Mouse (Mus musculus) ES-E14 (cell line): ENCODE results near the gene Tmem274. TPM values are rescaled to one million over a fixed set of nuclear protein-coding genes. Genes with fewer than 3 reads are reported as not detected.

ENCODE experiments used
- DNase-seq: peaks from one replicate; pipeline ENCODE4 v3.0.0-alpha.2; 2013; ENCODE audit warnings: low read depth, low spot score
- H3K27ac ChIP-seq: 2 replicates; pipeline ENCODE4 v1.5.1; 2012; ENCODE audit warnings: low read depth, mild to moderate bottlenecking, low read length, moderate library complexity, mixed read lengths; ENCODE audit not compliant: poor library complexity, insufficient read depth, severe bottlenecking
- H3K36me3 ChIP-seq: 2 replicates; pipeline ENCODE4 v1.6.1; 2012; ENCODE audit warnings: mild to moderate bottlenecking, low read length, moderate library complexity, mixed read lengths; ENCODE audit not compliant: control insufficient read depth, poor library complexity, insufficient read depth, severe bottlenecking
- H3K4me1 ChIP-seq, 2 experiments: fragments of 150-350 bp in 1 of 2; sonication (generic) in 1 of 2; 2 replicates each; pipeline ENCODE4 v1.6.1; 2012; ENCODE audit warnings: low read length in 2 of 2, mild to moderate bottlenecking in 1 of 2, mixed read lengths in 1 of 2; ENCODE audit not compliant: control insufficient read depth in 2 of 2, insufficient read depth in 2 of 2, poor library complexity in 1 of 2
- H3K4me3 ChIP-seq, 2 experiments: fragments of 150-350 bp in 1 of 2; sonication (generic) in 1 of 2; 2 replicates each; pipeline ENCODE4 v1.5.1; 2012; ENCODE audit warnings: low read length in 2 of 2, low read depth in 1 of 2, mild to moderate bottlenecking in 1 of 2, mixed read lengths in 1 of 2; ENCODE audit not compliant: insufficient read depth in 1 of 2, poor library complexity in 1 of 2, severe bottlenecking in 1 of 2
- H3K9ac ChIP-seq: 2 replicates; pipeline ENCODE4 v1.6.1; 2012; ENCODE audit warnings: low read depth, mild to moderate bottlenecking, low read length, mixed read lengths; ENCODE audit not compliant: poor library complexity, insufficient read depth, severe bottlenecking
- H3K9me3 ChIP-seq: fragments of 150-350 bp; sonication (generic); 2 replicates; pipeline ENCODE4 v1.6.1; 2012; ENCODE audit warnings: low read depth, mild to moderate bottlenecking, low read length; ENCODE audit not compliant: control insufficient read depth, insufficient read depth
- CHD2 ChIP-seq: IDR thresholded peaks from 2 replicates; pipeline ENCODE4 v1.6.1; 2014; ENCODE audit warnings: mild to moderate bottlenecking, low read depth, low read length, inconsistent platforms
- HCFC1 ChIP-seq: IDR thresholded peaks from 2 replicates; pipeline ENCODE4 v1.6.1; 2012; ENCODE audit warnings: low read length, inconsistent platforms, borderline replicate concordance; ENCODE audit not compliant: insufficient read depth
- MAFK ChIP-seq: IDR thresholded peaks from 2 replicates; pipeline ENCODE4 v1.6.1; 2014; ENCODE audit warnings: mild to moderate bottlenecking, low read depth, low read length, inconsistent platforms; ENCODE audit not compliant: insufficient read depth
- ZC3H11A ChIP-seq: IDR thresholded peaks from 2 replicates; pipeline ENCODE4 v1.6.1; 2012; ENCODE audit warnings: low read depth, mild to moderate bottlenecking, inconsistent platforms, low read length, borderline replicate concordance
- ZNF384 ChIP-seq: IDR thresholded peaks from 2 replicates; pipeline ENCODE4 v1.6.1; 2012; ENCODE audit warnings: low read depth, low read length, inconsistent platforms
- in situ Hi-C, 2 experiments: fragments of 600-800 bp; cut with MboI; formaldehyde crosslinking; loops; one replicate each; pipeline ENCODE4 v1.15.1; 2025; ENCODE audit warnings: low sequenced_read_pairs in 2 of 2, inconsistent platforms in 1 of 2; ENCODE audit not compliant: unreplicated experiment in 2 of 2
- total RNA-seq: library from RNA; depleted of rRNA; stranded (reverse); fragments of 300-350 nt; gene quantifications from 2 replicates; pipeline ENCODE4 v1.2.3, GENCODE M21; 2012

Gene Tmem274
- total RNA-seq, 1 experiment: not detected

- Histone ChIP-seq H3K9me3 (no peaks in the 10 kb centered on the region), H3K4me3 (no peak overlapping the region), H3K4me1 (peaks cover 0 to 2% of the 10 kb centered on the region in 2 experiments; a peak in 1 of 4 replicates), H3K36me3 (peaks cover 36% of the 10 kb centered on the region), H3K27ac (no peak overlapping the region), H3K9ac (no peak overlapping the region)
- in situ Hi-C loops: no loop called here
- TF ChIP-seq MAFK (no peak), ZNF384 (no peak), CHD2 (no peak), HCFC1 (no peak), ZC3H11A (no peak)
- no peak for DNase-seq
Measured at GRCm38 (mm10) chr4:149489415-149490240, 12.4 kb downstream of the Tmem274 start.

GRCm38 (mm10) chr4:149491151-149491550 lies 14.0 kb downstream of the Tmem274 start:
- Histone ChIP-seq H3K9me3 (no peaks in the 10 kb centered on the region), H3K9ac (no peak overlapping the region), H3K4me1 (peaks cover 0 to 1% of the 10 kb centered on the region in 2 experiments; a peak in 1 of 4 replicates), H3K36me3 (peaks cover 46% of the 10 kb centered on the region), H3K27ac (no peak overlapping the region), H3K4me3 (no peak overlapping the region)
- no peak for TF ChIP-seq HCFC1
- TF ChIP-seq MAFK: no peak
- no peak for TF ChIP-seq CHD2
- in situ Hi-C loops: no loop called here
- no peak for DNase-seq

- no peak overlapping the region for H3K27ac ChIP-seq
- no peak for DNase-seq
Measured at GRCm38 (mm10) chr4:149496612-149497011, 19.4 kb downstream of the Tmem274 start.

GRCm38 (mm10) chr4:149498901-149499300 lies 21.7 kb downstream of the Tmem274 start:
- H3K36me3 ChIP-seq: peaks cover 35% of the 10 kb centered on the region

More at GRCm38 (mm10) chr4:149496612-149497011, 19.4 kb downstream of the Tmem274 start:
- TF ChIP-seq ZNF384: no peak
- in situ Hi-C loops: no loop called here
- Histone ChIP-seq H3K9me3 (no peaks in the 10 kb centered on the region), H3K9ac (no peak overlapping the region), H3K36me3 (peaks cover 46% of the 10 kb centered on the region), H3K4me3 (no peak overlapping the region), H3K4me1 (no peaks in the 10 kb centered on the region)

More at GRCm38 (mm10) chr4:149498901-149499300, 21.7 kb downstream of the Tmem274 start:
- Histone ChIP-seq H3K27ac (no peak overlapping the region), H3K4me1 (peaks cover 0 to 4% of the 10 kb centered on the region in 2 experiments; a peak in 1 of 4 replicates), H3K9me3 (no peaks in the 10 kb centered on the region), H3K4me3 (no peak overlapping the region), H3K9ac (no peak overlapping the region)
- no peak for TF ChIP-seq HCFC1
- TF ChIP-seq ZNF384: no peak
- no peak for TF ChIP-seq MAFK
- no peak for TF ChIP-seq CHD2
- TF ChIP-seq ZC3H11A: no peak
- in situ Hi-C loops: no loop called here
- no peak for DNase-seq
